Mouse (Mus musculus) thymus, postnatal 4 days (tissue): ENCODE data around the gene Dyrk1a.

ENCODE experiments used
- DNase-seq: peaks from one replicate; pipeline ENCODE4 v3.0.0; 2021

The Dyrk1a gene

GRCm38 (mm10) chr16:94559782-94560181, 10.0 kb upstream of the Dyrk1a start:
- no peak for DNase-seq

- DNase-seq = no peak
Observed at GRCm38 (mm10) chr16:94560618-94561017, 9.2 kb upstream of the Dyrk1a start.

- DNase-seq = no peak
Observed at GRCm38 (mm10) chr16:94566124-94566523, 3.7 kb upstream of the Dyrk1a start.

GRCm38 (mm10) chr16:94566834-94567585, 2.8 kb upstream of the Dyrk1a start:
- DNase-seq = no peak

DNA sequence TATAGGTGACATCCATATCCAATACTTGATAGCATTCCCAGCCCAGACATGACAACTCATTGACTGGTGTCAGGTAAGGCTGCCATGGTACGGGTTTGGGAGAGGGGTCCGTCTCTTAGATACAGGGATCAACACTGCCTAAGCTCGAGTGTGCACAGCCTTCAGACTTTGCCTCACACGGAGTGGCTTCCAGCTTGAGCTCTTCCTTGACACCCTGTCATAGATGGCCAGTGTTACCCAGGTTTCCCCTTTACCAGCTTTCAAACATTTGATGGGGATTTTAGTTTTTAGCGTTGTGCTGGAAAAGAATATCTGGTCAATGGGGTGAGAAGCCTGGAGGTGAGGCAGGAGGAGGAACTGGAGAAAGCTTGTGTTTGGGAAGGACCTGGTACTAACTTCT, 2.1 kb upstream of the Dyrk1a start:
- DNase-seq = no peak

DNA sequence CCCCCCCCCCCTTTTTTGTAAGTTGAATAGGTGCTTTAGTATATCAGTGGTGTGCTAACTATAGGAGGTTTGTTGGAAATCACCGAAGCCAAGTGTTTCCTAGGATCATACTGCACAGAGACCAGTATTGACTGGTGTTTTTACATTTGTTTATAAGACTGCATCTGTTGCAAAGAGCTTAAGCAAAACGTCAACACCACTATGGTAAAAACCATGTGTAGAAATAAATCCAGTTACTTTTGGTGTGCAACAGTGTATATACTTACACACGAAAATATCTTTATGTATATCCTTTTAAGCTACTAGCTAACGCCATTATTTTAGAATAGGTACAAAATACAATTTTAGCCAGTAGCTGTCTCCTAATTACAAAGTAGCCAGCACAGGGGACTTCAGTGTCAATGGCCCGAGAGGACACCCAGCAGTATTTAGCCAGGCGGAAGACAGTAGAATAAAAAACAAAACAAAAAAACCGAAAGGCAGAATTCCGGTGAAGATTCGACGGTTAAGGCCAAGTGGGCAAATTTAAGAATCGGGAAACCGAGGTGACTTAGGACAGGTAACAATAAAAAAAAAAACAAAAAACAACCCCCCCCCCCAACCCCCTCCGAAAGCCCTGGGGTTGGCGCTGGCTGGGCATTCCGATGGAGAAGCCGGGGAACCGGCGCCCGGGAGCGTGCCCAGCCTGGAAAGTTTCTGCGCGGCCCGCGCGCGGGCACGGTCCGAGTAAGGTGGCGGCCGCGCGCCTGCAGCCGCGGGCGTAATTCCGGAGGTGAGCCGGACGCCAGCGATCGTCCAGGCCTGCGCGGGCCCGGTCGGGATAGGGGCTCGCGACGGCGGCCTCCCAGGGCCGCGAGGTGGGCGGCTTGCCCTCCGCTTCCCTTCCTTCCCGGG, 1.2 kb upstream of the Dyrk1a start:
- DNase-seq = no peak

GRCm38 (mm10) chr16:94570361-94571041, 691 bp downstream of the Dyrk1a start:
- DNase-seq = peak; percentile 70

DNA sequence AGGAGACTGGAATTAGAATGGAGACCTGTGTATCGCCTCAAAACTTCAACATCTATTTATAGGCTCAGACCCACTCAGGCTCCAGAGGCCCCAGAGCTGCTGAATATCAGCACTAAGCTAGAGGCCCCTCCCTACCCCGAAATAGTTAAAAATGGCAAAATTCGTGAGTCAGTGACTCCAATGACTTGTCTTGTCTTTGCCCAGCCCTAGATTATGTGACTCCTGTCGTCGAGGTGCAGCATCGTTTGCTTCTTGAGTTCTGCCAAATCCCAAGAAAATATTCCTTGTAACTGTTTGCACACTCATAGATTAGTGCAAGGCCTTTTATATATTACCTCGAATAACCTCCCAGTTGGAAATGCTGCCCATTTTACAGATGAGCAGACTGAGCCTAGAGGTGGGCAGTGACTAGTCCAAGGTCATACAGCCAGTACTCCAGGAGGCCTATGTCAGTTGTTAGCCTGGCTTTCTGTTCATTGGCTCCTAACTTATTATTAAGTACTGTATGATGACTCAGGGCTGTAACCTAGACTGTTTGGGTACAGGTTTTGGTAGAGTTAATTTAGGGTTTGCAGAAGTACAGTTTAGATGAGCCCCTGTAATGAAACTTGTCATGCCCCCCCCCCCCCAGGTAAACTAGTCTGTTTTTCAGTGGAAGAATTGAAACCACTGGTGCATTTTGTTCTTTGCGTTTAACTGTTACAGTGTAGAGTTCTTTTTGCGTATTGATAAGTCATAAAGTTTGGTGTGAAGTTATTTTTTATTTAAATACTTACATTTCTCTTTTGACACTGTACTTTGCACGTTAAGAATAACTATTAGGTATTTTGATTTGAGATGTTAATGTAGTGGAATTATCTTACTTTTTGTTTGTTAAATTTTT, 1.5 kb downstream of the Dyrk1a start:
- DNase-seq = no peak

DNA sequence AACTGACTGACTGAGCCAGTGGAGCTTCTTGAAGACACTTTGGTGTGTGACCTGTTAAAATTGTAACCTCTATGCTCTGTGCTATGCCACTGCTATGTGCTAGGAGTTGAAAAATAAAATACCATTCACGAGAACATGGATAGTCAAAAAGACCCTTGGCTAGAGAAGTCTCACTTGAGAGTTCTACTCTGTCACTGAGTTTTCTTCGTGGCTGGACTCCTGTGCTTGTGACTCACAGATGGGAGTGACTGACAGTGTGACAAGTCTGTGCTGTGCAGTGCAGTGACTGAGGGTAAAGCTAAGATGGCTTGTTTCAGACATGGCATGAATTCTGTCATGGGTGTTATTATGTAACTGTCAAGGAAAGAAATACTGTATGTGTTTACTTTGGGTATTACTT, 2.6 kb downstream of the Dyrk1a start:
- no peak for DNase-seq

DNA sequence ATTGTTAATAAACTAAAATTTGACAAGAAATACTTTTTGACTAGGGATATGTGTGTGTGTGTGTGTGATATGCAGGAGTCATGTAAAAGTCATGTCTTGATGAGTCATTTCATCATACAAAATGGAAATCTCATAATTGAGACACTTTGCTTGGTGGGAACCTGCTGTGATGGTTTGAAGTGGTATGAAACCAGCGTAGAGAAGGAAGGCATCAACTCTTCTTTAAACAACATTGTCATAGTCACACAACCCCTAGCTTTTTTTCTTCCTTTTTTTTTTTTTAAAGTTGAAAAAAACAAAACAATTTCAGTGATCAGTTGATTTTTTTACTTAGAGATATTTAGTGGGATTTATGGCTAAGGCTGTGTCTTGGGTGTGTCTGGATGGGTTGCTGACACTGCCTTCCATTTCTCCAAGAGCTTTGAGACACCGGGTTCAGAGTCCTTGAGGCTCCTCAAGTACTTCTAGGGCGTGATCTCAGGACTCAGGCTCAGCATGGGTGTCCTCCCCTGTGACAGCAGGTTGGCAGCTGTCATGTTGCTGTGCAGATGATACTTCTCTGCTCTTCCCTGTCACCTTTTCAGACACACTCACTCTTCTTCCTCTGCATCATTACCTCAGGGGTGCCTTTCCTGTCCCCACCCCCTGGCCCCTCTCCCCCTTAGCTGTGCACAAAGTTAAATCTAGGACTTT, 4.4 kb downstream of the Dyrk1a start:
- peak; percentile 31 for DNase-seq

GRCm38 (mm10) chr16:94574718-94575094, 4.9 kb downstream of the Dyrk1a start:
- DNase-seq = no peak

GRCm38 (mm10) chr16:94575757-94576156, 5.9 kb downstream of the Dyrk1a start:
- DNase-seq = no peak

- no peak for DNase-seq
Observed at GRCm38 (mm10) chr16:94579348-94579747, 9.5 kb downstream of the Dyrk1a start.

DNA sequence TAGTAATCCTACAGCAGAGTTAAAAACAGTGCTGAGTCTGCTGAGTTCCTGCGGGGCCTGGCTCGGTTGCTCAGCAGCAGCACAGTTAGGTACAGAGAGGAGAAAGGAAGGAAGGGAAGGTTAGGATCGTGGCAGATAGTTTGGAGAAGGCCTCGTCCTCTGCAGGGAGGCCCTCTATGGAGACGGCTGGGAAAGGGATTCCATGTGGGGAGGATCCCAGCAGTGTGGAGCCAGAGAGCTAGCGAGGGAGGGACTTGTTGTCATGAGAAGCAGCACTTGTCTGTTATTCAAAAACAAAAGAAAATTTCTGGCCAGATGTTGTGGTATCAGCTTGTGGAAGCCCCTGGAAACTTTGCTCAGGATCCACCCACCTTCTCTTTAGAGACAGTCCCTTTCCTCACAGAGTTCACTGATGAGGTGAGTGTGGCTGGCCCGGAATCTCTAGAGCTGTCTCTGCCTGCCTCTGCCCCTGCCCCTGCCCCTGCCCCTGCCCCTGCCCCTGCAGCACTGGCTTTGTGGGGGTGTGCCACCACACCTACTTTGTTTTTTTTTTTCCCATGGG, 11.1 kb downstream of the Dyrk1a start:
- no peak for DNase-seq

DNA sequence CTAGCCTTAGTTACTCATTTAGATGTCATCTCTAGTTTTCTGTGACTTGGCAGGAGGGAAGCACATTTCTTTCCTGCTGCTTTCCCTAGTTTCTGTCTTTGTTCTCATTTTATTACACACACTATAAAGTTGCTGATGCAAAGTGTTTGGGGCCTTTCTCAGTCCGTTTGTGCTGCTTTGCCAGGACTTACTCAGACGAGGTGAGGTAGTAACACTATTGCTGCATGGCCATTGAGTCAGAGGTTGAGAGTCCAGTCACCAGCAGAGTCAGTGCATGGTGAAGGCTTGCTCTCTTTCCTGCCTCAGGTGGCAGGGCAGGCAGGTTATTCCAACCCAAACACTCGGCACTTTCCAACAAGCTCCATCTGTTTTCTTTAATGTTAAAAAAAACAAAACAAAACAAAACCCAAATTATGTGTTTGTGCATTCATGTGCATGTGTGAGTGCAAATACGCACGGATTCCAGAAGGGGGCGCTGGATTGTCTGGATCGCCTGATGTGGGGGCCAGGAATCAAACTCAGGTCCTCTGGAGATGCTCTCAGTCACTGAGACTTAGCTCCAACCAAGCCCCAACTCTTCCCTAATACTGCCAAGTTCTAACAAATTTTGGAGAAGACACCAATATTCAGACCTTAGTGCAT, 16.7 kb downstream of the Dyrk1a start:
- no peak for DNase-seq

DNA sequence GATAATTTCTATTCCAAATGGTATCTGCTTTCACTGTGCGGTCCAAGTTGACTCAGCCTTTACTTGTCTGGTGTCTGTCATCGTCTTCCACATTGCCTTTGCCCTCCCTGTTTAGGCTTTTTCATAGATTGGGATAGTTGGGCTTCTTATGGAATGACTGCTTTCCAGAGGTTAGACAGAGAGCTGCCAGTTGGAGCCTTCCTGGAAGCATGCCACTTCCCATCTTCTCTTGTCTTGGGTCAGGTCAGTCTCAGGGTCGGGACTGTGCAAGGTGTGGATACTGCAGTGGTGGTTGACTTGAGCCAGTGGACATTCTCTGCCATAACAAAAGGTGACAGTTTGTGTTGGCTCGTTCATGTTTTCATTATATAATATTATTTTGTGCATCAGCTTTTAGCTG, 17.7 kb downstream of the Dyrk1a start:
- no peak for DNase-seq

DNA sequence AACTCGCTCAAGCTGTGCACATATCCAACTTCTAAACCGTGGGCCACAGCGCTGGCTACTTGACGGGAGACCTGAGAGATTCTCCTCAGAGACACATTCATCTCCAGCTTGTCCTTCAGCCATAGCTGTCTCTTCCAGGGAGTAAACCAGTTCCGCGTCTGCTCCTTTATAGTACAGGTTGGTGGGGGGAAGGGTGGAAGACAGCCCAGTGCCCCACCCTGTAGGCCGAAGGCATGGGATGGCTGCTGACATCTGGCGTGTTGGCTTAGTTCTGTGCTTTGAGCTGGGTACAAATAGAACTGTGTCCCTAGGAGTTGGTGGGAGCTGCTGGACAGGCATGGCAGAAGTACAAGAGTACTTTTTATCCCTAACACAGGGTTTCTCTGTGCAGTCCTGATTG, 18.4 kb downstream of the Dyrk1a start:
- no peak for DNase-seq

DNA sequence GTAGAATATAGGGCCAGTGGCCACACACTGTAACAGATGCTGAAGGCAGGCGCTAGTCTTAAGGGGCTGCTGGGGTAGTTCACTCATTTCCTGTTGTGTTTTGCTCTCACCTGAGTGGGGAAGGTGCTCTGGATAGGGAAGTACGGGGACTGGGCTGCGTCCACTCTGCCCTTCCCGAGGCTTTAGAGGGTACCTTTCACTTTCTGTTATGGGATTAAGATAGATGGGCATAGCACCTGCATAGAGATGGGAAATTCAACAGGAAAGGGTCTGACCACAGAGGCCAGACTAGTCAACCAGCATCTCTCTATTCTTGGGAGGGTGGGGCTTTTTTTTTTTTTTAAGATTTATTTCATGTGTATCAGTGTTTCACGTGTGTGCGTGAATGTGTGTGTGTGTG, 19.2 kb downstream of the Dyrk1a start:
- DNase-seq = no peak

GRCm38 (mm10) chr16:94589648-94590047, 19.8 kb downstream of the Dyrk1a start:
- DNase-seq = no peak

GRCm38 (mm10) chr16:94590214-94590613, 20.4 kb downstream of the Dyrk1a start:
- no peak for DNase-seq

- DNase-seq = no peak
Observed at GRCm38 (mm10) chr16:94590977-94591376, 21.2 kb downstream of the Dyrk1a start.
